10 mouse cellular contexts compared by ENCODE assay signal in the genomic region with DNA sequence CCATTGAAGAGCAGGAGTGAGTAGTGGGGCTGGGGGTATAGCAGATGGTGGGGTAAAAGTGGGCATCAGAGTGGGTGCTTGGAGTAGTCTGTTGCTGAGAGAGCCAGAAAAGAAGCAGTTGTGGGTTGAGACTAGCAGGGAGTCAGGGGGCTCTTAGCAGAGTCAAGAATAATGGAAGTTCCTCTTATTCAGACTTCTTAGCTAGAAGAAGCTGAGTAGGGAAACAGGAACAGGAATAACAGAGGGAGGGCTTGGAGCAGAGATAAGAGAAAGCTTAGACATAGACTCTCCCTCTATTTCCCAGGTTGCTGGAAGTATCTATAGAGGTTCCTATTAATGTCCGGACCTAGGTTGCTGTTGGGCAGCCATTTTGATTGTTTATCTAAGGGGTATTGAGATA.
"Had no signal": no experiment of that assay in that cellular context is flagged by ENCODE, and none has a peak within 500 bp of the region (broad histone marks: within the 10 kb centered on the region; RNA-seq: fewer than 3 reads in every experiment).

No protein-coding gene starts in this region.

- ATAC-seq: midbrain, embryonic 13.5 days; midbrain, embryonic 15.5 days had no signal

- DNase-seq: lung, adult 18-20 months; lung, embryonic 14.5 days; lung, postnatal 10 days; lung, postnatal 4 days; right cerebral cortex, postnatal 14 days; thymus, adult 2 months; thymus, postnatal 25 days; thymus, postnatal 4 days had no signal
